Mouse (Mus musculus) brown adipose tissue, adult 24 weeks (tissue): ENCODE measurements at regions not wholly inside any gene's neighbourhood (a gene's known extent, or its start where the extent isn't known, plus 50 kb on each side); places are given as distances from the start of the nearest gene placed in this dataset.

ENCODE experiments used
- H3K27ac ChIP-seq: fragments of 200-500 bp; replicated peaks from 2 replicates; pipeline ENCODE4 v1.5.1; 2012; ENCODE audit warnings: low read depth, mild to moderate bottlenecking, low read length
- H3K4me1 ChIP-seq: fragments of 200-500 bp; 2 replicates; pipeline ENCODE4 v1.6.1; 2012; ENCODE audit warnings: low read length, mixed read lengths; ENCODE audit not compliant: control insufficient read depth, insufficient read depth, insufficient read length
- H3K4me3 ChIP-seq: fragments of 200-500 bp; 2 replicates; pipeline ENCODE4 v1.5.1; 2012; ENCODE audit warnings: low read depth, mild to moderate bottlenecking, low read length, moderate library complexity; ENCODE audit not compliant: insufficient read depth

DNA sequence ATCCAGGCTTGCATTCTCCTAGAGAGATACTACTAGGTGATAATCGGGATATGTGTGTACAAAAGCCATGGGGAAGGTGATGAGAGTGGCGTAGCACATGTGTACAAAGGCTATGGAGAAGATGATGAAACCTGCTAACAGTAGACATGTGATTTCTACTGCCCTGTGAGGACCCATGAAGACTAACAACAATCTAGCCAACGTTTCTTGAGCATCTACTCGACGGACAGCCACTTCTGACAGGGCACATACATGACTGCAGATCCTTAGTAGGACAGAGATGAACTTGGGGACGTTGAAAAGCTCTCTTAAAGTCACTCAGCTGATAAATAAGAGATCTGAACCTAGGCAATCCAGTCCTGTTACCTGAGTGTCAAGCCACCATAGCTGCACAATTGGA is 79.8 kb upstream of the Foxo1 start:
- no peak overlapping the region for H3K27ac ChIP-seq
- no peaks in the 10 kb centered on the region for H3K4me1 ChIP-seq
- no peak overlapping the region for H3K4me3 ChIP-seq

DNA sequence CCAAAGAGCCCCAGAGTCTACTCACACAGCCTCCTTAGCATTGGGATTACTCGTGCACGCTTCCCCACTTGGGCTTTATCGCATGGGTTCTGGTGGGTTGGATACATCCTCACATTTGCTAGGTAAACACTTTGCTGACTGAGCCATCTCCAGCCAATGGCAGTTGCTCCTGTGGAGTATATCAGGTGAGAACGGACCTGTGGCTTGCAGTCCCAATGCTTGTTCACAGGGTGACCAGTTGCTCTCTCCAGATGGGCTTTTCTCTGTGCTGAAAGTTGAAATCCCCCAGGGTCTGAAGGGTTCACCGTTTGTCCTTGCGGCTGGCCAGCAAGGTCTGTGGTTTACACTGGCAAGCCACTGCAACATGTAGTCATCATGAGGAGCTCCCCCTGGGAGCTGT is 79.1 kb upstream of the Foxo1 start:
- Histone ChIP-seq H3K4me3 (no peak overlapping the region), H3K4me1 (no peaks in the 10 kb centered on the region), H3K27ac (no peak overlapping the region)

GRCm38 (mm10) chr3:52190021-52190420 is 78.1 kb upstream of the Foxo1 start:
- no peak overlapping the region for H3K27ac ChIP-seq
- H3K4me1 ChIP-seq = no peaks in the 10 kb centered on the region
- no peak overlapping the region for H3K4me3 ChIP-seq

DNA sequence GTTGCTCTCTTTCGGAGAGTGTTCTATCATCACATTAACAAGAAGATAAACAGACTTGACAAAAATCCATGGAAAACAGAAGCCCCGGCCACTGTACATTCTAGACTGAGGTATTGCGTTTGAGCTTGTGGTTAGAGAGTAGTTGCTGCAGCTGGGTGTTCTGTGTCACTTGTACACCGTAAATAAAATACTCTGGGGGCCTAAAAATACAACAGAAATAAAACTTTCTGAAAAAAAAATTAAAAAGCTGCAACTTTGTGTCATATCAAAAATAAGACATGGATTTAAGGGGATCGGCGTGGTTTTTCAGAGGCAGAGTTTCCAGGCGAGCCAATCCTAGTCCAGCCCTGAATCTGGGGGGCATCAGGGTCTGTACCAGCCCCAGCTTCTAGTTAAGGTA is 75.1 kb upstream of the Foxo1 start:
- H3K27ac ChIP-seq = no peak overlapping the region
- no peak overlapping the region for H3K4me3 ChIP-seq
- no peaks in the 10 kb centered on the region for H3K4me1 ChIP-seq

GRCm38 (mm10) chr3:52194216-52194615 is 73.9 kb upstream of the Foxo1 start:
- Histone ChIP-seq H3K4me1 (peaks cover 4% of the 10 kb centered on the region; the same call in 1 of the 2 replicates), H3K27ac (no peak overlapping the region), H3K4me3 (no peak overlapping the region)

- peaks cover 8% of the 10 kb centered on the region; the same call in 1 of the 2 replicates for H3K4me1 ChIP-seq
- no peak overlapping the region for H3K4me3 ChIP-seq
- H3K27ac ChIP-seq = no peak overlapping the region
These were observed 72.7 kb upstream of the Foxo1 start for GRCm38 (mm10) chr3:52195486-52195885.

GRCm38 (mm10) chr3:52196047-52196935 is 71.8 kb upstream of the Foxo1 start:
- H3K4me1 ChIP-seq = peaks cover 8% of the 10 kb centered on the region; the same call in 1 of the 2 replicates
- H3K27ac ChIP-seq = no peak overlapping the region
- H3K4me3 ChIP-seq = peak overlapping the region; percentile 49

DNA sequence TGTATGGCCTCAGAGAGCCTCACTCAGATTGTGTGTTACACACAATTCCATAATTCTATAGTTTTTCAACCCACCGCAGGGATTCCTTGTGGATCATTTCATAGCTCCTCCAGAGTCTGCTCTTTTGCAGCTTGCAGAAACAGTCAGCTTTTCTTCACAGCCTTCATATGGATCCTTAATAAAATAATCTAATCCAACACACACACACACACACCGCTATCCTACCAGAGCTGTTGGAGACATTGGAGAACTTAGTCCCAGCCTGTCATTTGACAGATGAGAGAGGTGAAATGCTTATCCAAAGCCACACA is 71.2 kb upstream of the Foxo1 start:
- H3K4me3 ChIP-seq = no peak overlapping the region
- H3K27ac ChIP-seq = no peak overlapping the region
- H3K4me1 ChIP-seq = peaks cover 8% of the 10 kb centered on the region; the same call in 1 of the 2 replicates

- Histone ChIP-seq H3K27ac (peak overlapping the region; percentile 84), H3K4me3 (peak overlapping the region; percentile 38), H3K4me1 (peaks cover 8% of the 10 kb centered on the region; the same call in 1 of the 2 replicates)
These were observed 70.0 kb upstream of the Foxo1 start for GRCm38 (mm10) chr3:52197982-52198750.

- Histone ChIP-seq H3K27ac (peak overlapping the region; percentile 29), H3K4me3 (peak overlapping the region; percentile 33), H3K4me1 (peaks cover 8% of the 10 kb centered on the region; the same call in 1 of the 2 replicates)
These were observed 69.1 kb upstream of the Foxo1 start for GRCm38 (mm10) chr3:52198751-52199738.

DNA sequence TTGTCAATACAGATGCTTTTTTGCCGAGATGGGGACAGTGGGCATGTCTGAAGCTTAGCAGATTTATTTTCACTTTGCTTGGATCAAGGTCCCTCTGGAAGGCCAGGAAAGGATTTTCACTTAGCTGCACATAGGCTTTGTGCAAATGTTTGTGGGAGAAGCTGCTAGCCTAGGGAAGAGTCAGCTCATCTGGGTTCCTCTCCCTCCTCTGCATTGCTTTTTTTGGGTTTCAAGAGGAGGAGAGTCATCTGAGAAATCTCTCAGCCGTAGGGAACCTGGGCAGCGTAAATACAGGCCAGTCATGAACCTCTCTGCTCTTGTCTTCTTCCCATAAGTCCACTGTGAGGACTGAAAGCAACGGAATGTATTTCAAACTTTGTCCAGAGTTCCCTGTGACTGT is 68.0 kb upstream of the Foxo1 start:
- Histone ChIP-seq H3K27ac (no peak overlapping the region), H3K4me3 (no peak overlapping the region), H3K4me1 (peaks cover 8% of the 10 kb centered on the region; the same call in 1 of the 2 replicates)

GRCm38 (mm10) chr3:52210556-52211302 is 57.4 kb upstream of the Foxo1 start:
- H3K4me3 ChIP-seq = no peak overlapping the region
- no peaks in the 10 kb centered on the region for H3K4me1 ChIP-seq
- H3K27ac ChIP-seq = no peak overlapping the region

DNA sequence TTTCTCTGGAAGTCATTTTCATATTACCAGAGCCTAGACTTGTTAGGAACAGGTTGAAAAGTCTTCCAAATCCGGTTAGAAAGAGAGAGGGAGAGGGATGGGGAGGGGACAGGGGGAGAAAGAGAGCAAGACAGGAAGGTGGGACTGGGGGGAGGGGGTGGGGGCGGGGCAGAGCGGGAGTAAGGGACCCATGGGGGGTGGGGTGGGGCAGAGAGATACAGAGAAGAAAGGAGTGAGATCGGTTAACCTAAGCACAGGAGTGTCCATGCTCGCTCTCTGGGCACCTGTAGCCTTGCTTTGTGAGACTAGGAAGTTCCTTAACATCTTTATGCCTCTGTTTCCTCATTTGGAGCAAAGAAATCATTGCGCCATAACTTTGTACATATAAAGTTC is 56.8 kb upstream of the Foxo1 start:
- H3K27ac ChIP-seq = no peak overlapping the region
- H3K4me1 ChIP-seq = no peaks in the 10 kb centered on the region
- no peak overlapping the region for H3K4me3 ChIP-seq

DNA sequence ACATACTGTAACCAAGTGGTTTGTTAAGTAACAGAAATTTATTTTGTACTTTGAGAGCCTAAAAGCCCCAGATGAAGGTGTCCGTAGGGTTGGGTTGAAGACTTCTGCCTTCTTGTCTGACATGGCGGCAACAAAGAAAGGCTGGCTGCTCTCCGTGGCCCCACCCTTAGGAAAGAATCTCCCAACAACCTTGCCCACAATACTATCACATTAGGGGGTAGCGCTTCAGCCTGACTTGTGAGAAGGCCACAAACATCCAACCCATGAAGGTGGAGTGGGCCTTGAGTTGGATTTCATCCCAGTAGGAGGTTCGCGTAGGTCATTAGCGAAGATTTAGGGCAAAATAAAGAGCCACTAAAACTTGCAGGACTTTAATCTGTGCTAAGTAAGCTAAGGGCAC is 54.0 kb upstream of the Foxo1 start:
- no peaks in the 10 kb centered on the region for H3K4me1 ChIP-seq

More for the DNA sequence above, 54.0 kb upstream of the Foxo1 start:
- no peak overlapping the region for H3K4me3 ChIP-seq
- no peak overlapping the region for H3K27ac ChIP-seq
